Mouse (Mus musculus) neural tube, embryonic 11.5 days (tissue): Measurements from ENCODE around the gene Cyp3a16. TPM values are rescaled to one million over a fixed set of nuclear protein-coding genes. Genes with fewer than 3 reads are reported as not detected.
"Not testable (repeated sequence)": the region's sequence is repeated elsewhere in the genome, so short reads cannot be mapped to it uniquely, and the experiment has no call there.

Experiments used
- ATAC-seq: fragments of 200-750 bp; cut with Nextera tagmentation; 2 replicates; pipeline ENCODE4 v1.8.0; 2017; ENCODE audit warnings: moderate number of reproducible peaks, mild to moderate bottlenecking, moderate TSS enrichment, moderate library complexity; ENCODE audit not compliant: insufficient read depth, low FRiP score, low TSS enrichment
- DNase-seq: peaks from one replicate; pipeline ENCODE4 v3.0.0-alpha.2; 2015; ENCODE audit warnings: low spot score
- H3K27ac ChIP-seq: fragments of 300-500 bp; sonication (generic); 2 replicates; pipeline ENCODE4 v1.5.1; 2014; ENCODE audit warnings: low read depth, mild to moderate bottlenecking, low read length
- H3K27me3 ChIP-seq: fragments of 300-500 bp; sonication (generic); 2 replicates; pipeline ENCODE4 v1.6.1; 2014; ENCODE audit warnings: mild to moderate bottlenecking, low read length, mixed read lengths; ENCODE audit not compliant: control insufficient read depth, insufficient read depth
- H3K36me3 ChIP-seq: fragments of 300-500 bp; sonication (generic); 2 replicates; pipeline ENCODE4 v1.6.1; 2014; ENCODE audit warnings: mild to moderate bottlenecking, low read length, moderate library complexity, mixed read lengths; ENCODE audit not compliant: control insufficient read depth, insufficient read depth
- H3K4me1 ChIP-seq: fragments of 300-500 bp; sonication (generic); 2 replicates; pipeline ENCODE4 v1.6.1; 2014; ENCODE audit warnings: low read length, mixed read lengths; ENCODE audit not compliant: control insufficient read depth, insufficient read depth
- H3K4me2 ChIP-seq: fragments of 300-500 bp; sonication (generic); 2 replicates; pipeline ENCODE4 v1.6.1; 2014; ENCODE audit warnings: low read depth, mild to moderate bottlenecking, moderate library complexity
- H3K4me3 ChIP-seq: fragments of 300-500 bp; sonication (generic); 2 replicates; pipeline ENCODE4 v1.5.1; 2014; ENCODE audit warnings: low read depth, low read length
- H3K9ac ChIP-seq: fragments of 300-500 bp; sonication (generic); 2 replicates; pipeline ENCODE4 v1.6.1; 2014; ENCODE audit warnings: mild to moderate bottlenecking, low read length
- H3K9me3 ChIP-seq: fragments of 300-500 bp; sonication (generic); 2 replicates; pipeline ENCODE4 v1.6.1; 2016; ENCODE audit warnings: low read length; ENCODE audit not compliant: control insufficient read depth
- WGBS: fragments of 180-500 bp; shearing (Covaris S2); extraction: QIAGEN DNeasy Blood & Tissue Kit; methylation state at CpG from one replicate; pipeline ENCODE4 v1.1.7; 2014; 5-methylcytosine and 5-hydroxymethylcytosine counted together
- polyA plus RNA-seq: library from polyadenylated mRNA; unstranded; fragments of >200 nt; fragmentation: Nextera tagmentation; extraction: Ambion mirVana; gene quantifications from 2 replicates; pipeline ENCODE4 v1.2.1, GENCODE M21; 2014

The Cyp3a16 gene
- not detected in 2 replicates for polyA plus RNA-seq

DNA sequence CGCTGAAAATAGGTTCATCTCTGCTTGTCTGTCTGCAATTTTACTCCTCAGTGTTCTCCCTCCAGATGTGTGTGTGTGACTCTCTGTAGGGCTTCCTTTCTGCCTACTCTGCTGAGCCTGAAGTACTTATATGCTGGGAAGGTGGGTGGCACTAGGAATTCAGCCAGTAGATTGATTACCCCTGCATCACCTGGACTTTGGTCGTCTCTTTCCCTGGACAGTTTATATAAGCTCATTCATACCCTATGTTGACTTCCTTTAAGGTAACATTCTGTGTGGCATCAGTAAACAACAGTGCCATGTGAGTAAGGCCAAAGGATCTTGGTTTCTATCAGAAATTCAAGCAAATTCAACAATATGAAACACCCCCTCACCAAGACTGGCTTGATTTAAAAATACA, at the start of gene Cyp3a16:
Gene Cyp3a16, minus strand, starts transcription at position 101 of the 400 bp plus-strand sequence.
- not testable (repeated sequence) for H3K9ac ChIP-seq, H3K27ac ChIP-seq, H3K27me3 ChIP-seq, H3K36me3 ChIP-seq, H3K9me3 ChIP-seq, H3K4me3 ChIP-seq, DNase-seq, H3K4me1 ChIP-seq, ATAC-seq, H3K4me2 ChIP-seq
- WGBS = 71% methylated on average over 2 of the region's 2 CpGs

DNA sequence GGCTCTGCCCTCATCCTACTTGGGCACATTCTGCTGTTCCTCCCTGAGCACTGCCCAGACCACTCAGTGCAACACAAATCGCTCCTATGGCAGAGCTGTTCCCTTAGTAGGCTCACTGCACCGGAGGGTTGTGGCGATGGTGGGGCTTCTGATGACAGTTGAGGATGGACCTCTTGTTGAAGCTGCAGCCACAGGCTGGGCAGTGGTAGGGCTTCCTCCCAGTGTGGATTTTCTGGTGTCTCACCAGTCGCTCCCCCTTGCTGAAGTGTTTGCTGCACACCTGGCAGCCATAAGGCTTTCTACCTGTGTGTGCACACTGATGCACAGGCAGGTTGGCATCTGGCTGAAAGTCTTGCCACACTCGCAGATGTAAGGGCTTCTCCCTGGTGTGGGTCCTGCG, 20.8 kb upstream of the Cyp3a16 start:
- DNase-seq = no peak
- no peak for ATAC-seq
- Histone ChIP-seq H3K4me1 (no peaks in the 10 kb centered on the region), H3K27me3 (no peaks in the 10 kb centered on the region), H3K27ac (no peak overlapping the region), H3K4me2 (no peak overlapping the region), H3K36me3 (no peaks in the 10 kb centered on the region), H3K4me3 (no peak overlapping the region), H3K9ac (no peak overlapping the region), H3K9me3 (no peaks in the 10 kb centered on the region)
- no CpG with 5 or more reads among the region's 6 CpGs for WGBS

DNA sequence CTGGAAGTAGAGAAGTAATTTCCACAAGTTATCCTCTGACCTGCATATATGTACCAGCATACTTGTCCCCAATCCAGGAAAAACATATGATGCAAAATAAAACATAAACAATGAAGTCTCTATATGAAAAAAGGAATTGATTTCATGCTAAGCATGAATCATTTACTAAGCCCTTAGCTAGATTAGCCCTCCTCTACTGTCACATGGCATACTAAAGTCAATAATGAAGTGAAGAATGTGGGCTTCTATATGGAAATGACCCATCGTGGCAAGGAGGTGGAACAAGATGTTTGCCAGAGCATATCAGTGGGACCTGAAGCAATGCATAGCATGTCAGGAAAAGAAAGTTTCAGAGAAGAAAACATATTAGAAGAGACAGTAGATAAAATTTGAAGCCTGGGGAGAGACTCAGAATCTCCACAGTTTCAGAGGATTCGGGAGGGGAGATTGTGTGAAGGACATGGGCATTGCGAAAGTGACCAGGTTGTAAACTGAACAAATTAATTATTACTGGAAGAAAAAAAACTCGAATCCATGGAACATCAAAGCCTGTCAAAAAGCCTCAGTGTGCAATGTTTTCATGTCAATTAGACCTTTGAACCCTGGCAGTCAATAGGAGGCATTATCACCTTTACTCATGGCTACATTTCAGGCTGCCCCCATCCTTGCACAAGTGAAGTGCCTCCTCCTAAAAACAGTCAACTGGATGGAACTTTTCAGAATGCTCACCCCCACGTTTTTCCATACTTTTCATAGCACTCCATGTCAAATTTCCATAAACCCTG, 5.0 kb downstream of the Cyp3a16 start:
- Histone ChIP-seq H3K36me3 (no peaks in the 10 kb centered on the region), H3K9me3 (peaks cover 3% of the 10 kb centered on the region; the same call in 1 of the 2 replicates), H3K4me1 (no peaks in the 10 kb centered on the region), H3K27me3 (no peaks in the 10 kb centered on the region), H3K4me2 (no peak overlapping the region), H3K4me3 (no peak overlapping the region), H3K9ac (no peak overlapping the region), H3K27ac (no peak overlapping the region)
- ATAC-seq (no peak), DNase-seq (no peak)
- WGBS = 69% methylated on average over 5 of the region's 5 CpGs

DNA sequence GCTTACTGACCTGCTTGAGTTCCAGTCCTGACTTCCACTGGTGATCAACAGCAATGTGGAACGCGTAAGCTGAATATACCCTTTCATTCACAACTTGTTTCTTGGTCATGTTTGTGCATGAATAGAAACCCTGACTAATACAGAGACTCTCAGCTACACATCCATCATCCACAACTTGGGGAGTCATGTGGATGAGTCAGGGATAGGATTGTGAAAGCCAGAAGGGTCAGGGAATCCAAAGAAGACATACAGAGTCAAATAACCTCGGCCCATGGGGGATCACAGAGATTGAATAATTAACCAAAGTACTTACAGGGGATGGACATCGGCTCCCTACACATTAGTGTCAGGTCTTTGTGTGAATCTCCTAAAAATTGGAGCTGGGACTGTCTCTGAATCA, 7.2 kb downstream of the Cyp3a16 start:
- H3K4me3 ChIP-seq = no peak overlapping the region
- no peak for ATAC-seq
- no peak overlapping the region for H3K4me2 ChIP-seq
- H3K9ac ChIP-seq = no peak overlapping the region
- 90% methylated on average over 4 of the region's 4 CpGs for WGBS
- no peak for DNase-seq
- no peaks in the 10 kb centered on the region for H3K36me3 ChIP-seq
- no peak overlapping the region for H3K27ac ChIP-seq
- peaks cover 3% of the 10 kb centered on the region; the same call in 1 of the 2 replicates for H3K9me3 ChIP-seq
- no peaks in the 10 kb centered on the region for H3K4me1 ChIP-seq
- no peaks in the 10 kb centered on the region for H3K27me3 ChIP-seq

DNA sequence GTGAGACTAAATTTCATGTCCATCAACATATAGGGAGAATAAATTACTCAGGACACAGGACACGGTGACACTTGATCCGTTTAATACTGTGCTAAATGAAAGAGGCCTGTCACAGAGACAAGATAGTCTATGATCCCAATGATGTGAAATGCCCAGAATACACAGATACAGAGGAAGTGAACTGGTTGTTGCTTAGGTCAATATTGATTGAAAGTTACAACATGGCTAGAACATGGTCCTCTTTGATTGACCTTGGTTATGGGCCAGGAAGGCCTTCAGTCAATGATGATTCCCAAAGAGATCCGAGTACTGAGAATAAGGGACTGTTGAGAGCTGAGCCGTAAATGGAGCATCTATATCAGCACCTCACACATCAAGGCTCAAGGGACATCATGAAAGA, 15.1 kb downstream of the Cyp3a16 start:
- Histone ChIP-seq H3K27me3 (no peaks in the 10 kb centered on the region), H3K4me1 (no peaks in the 10 kb centered on the region), H3K4me2 (no peak overlapping the region), H3K9me3 (0 out of 2 replicates have a peak, but pooled peaks cover 3% of the 10 kb centered on the region), H3K27ac (no peak overlapping the region), H3K36me3 (no peaks in the 10 kb centered on the region), H3K9ac (no peak overlapping the region), H3K4me3 (no peak overlapping the region)
- DNase-seq = no peak
- ATAC-seq = no peak
- WGBS = 88% methylated on average over 4 of the region's 4 CpGs

DNA sequence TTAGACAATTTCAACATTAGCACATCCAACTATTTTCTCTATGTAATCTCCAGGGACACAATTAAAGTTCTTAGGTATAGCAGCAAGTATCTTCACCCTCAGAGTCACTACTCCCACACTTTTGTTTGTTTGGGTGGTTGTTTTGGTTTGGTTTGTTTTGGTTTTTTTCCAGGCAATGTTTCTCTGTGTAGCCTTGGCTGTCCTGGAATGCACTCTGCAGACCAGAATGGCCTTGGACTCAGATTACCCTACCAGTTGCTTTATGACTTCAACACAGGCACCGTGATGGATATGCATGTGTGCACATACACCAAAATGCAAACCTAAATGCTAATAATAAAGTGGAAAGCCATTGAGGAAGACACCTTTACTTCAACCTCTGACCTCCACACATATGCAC, 35.8 kb downstream of the Cyp3a16 start:
- no peak overlapping the region for H3K4me3 ChIP-seq
- H3K27ac ChIP-seq = no peak overlapping the region
- peaks cover 8% of the 10 kb centered on the region for H3K9me3 ChIP-seq
- H3K4me2 ChIP-seq = no peak overlapping the region
- 92% methylated on average over 1 of the region's 1 CpGs for WGBS
- H3K4me1 ChIP-seq = no peaks in the 10 kb centered on the region
- no peak overlapping the region for H3K9ac ChIP-seq
- DNase-seq (no peak), ATAC-seq (no peak)
- no peaks in the 10 kb centered on the region for H3K27me3 ChIP-seq
- H3K36me3 ChIP-seq = no peaks in the 10 kb centered on the region

DNA sequence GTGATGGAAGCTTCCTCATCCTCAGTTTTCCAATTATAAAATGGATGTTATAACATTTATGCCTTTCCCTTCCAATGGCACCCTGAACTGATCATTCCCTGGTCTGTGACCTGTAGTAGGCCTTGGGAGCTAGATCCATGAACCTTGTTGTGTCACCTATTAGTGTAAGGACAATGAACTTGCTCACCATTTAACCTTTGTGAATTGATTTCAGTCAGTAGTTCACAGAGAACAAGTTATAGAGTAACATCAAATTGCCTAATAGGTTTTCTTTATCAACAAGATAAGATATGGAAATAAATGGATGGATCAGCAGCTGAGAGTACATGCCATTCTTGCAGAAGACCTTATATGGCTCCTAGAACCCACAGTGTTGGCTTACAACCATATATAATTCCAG, 38.5 kb downstream of the Cyp3a16 start:
- Histone ChIP-seq H3K27me3 (no peaks in the 10 kb centered on the region), H3K4me3 (no peak overlapping the region), H3K4me2 (no peak overlapping the region), H3K27ac (no peak overlapping the region), H3K9me3 (peaks cover 8% of the 10 kb centered on the region), H3K9ac (no peak overlapping the region), H3K4me1 (no peaks in the 10 kb centered on the region), H3K36me3 (no peaks in the 10 kb centered on the region)
- ATAC-seq (no peak), DNase-seq (no peak)

DNA sequence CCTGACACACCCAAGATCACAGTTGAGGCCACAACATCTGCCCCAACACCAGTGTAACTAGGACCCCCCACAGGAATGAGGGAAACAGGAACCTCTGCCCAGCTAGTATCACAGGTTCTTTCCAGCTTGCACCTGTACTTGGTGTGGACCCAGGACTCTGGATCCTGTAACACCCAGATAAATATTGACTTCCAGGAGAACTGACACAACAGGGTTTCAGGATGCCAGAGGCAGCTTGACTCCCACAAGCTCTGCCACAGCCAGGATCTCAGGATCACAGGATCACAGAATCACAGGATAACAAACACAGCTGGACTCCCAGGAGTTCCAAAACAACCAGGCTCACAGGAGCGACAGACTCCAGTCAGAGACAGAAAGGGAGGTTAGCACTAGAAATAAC, 47.2 kb downstream of the Cyp3a16 start:
- no peak overlapping the region for H3K27ac ChIP-seq
- WGBS = 71% methylated on average over 1 of the region's 1 CpGs
- H3K27me3 ChIP-seq = no peaks in the 10 kb centered on the region
- H3K36me3 ChIP-seq = no peaks in the 10 kb centered on the region
- DNase-seq (no peak), ATAC-seq (no peak)
- no peak overlapping the region for H3K4me3 ChIP-seq
- H3K9ac ChIP-seq = no peak overlapping the region
- peaks cover 3% of the 10 kb centered on the region; the same call in 1 of the 2 replicates for H3K9me3 ChIP-seq
- H3K4me2 ChIP-seq = no peak overlapping the region
- no peaks in the 10 kb centered on the region for H3K4me1 ChIP-seq

DNA sequence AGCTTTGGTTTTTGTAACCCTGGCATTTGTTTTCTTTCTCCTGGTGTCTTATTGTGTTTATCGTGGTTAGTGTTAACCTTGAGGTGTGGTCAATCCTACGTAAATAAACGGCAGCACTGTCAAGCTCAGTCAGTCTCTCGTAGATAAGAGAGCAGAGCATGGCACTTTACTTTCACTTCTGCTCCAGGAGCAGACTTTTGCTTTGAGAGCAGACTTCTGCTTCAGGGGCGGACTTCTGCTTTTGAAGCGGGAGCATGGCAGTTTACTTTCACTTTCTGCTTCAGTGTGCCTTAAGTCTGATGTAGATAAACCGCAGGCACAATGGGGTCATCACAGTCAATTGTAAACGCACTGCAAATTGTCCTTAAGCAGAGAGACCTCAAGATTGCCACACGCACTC, 54.1 kb downstream of the Cyp3a16 start:
- not testable (repeated sequence) for H3K36me3 ChIP-seq, H3K27ac ChIP-seq, DNase-seq, ATAC-seq, H3K4me2 ChIP-seq, H3K27me3 ChIP-seq, H3K4me3 ChIP-seq, H3K4me1 ChIP-seq, H3K9ac ChIP-seq
- WGBS = 91% methylated on average over 9 of the region's 9 CpGs
- H3K9me3 ChIP-seq = peaks cover 14% of the 10 kb centered on the region; the same call in 1 of the 2 replicates
